Mouse (Mus musculus): ENCODE data around the gene Brd3os. TPM values are rescaled to one million over a fixed set of nuclear protein-coding genes. Genes with fewer than 3 reads are reported as not detected.

Brd3os gene
- total and polyA plus RNA-seq, 2 experiments from 2014 or later: 30.9 to 39.7 TPM

DNA sequence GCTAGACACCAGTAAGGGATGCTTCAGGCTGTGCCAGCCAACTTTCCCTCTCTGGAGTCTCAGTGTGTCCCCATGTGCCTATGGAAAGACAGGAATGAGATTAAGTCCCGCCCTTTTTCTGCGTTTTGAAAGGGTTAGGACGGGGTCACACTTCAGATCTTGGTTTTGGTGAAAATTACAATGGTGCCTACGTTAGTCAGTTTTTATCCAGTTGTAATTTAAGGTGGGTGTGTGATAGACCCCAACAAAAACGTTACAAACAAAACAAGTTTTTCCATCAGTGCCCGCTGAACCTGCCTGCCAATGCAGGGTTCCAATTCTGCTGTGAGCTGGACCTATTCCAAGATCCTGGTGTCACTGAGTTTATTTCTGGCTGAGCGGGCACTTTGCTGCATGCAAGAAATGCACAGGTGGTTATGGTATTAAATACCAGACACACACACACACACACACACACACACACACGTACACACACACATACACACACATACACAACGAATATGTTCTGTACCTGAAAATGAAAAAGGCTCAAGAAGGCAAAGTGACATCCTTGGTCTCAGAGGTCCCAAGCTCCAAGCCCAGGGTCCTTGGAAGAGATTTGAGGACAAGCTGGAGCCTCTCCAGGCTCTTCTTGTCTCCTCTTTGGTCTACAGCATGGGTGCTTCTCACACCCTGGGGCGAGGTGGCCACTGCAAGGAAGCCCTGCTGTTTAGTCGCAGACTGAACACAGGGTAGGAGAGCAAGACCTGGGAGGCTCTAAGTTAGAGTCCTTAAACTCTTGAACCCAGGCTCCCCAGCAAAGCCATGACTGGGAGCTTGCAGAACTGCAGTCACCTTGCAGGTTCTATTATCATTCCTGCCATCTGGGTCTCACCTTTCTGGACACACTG is 34.4 kb downstream of the Brd3os start:
- Histone ChIP-seq H3K27me3 (ENCODE audit: insufficient read depth, low read length) (no peaks in the 10 kb centered on the region), H3K36me3 (ENCODE audit: insufficient read depth, low read length) (no peaks in the 10 kb centered on the region), H3K9ac (replicated peaks; ENCODE audit: low read length) (peak overlapping the region; percentile 94), H3K4me3 (ENCODE audit: low read length) (peak overlapping the region; percentile 96), H3K4me2 (ENCODE audit: low read depth, low read length) (peak overlapping the region; percentile 94), H3K9me3 (ENCODE audit: low read length) (no peaks in the 10 kb centered on the region), H3K4me1 (ENCODE audit: insufficient read depth, low read length) (peaks cover 20% of the 10 kb centered on the region), H3K27ac (peak overlapping the region; percentile 96)
- ATAC-seq: no peak
- DNase-seq (ENCODE audit: low spot score): peak; percentile 68
- TF ChIP-seq CTCF (IDR thresholded peaks at IDR 0.05; ENCODE audit: low read depth): no peak
- 22% methylated on average over 11 of the region's 11 CpGs for WGBS

DNA sequence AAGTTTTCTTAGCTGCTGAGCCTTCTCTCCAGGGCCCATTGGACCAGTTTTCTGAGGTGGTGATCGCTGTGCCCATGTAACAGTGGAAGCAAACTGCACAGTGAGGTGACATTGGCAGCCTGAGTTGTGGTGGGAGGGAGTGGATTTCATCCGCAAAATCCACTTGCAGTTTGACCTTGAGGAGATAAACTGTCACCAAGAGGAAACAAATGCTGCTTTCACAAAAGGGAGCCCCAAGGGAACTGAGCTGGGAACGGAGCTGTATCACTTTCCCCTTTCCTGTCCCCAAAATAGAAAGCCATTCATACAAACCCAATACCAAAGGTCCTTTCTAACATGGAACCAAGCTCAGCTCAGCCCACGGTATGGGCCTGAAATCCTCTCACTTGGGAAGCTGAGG is 37.7 kb downstream of the Brd3os start:
- no peaks in the 10 kb centered on the region for H3K4me1 ChIP-seq (ENCODE audit: insufficient read depth, low read length)
- no peak overlapping the region for H3K4me2 ChIP-seq (ENCODE audit: low read depth, low read length)
- H3K9me3 ChIP-seq (ENCODE audit: low read length): no peaks in the 10 kb centered on the region
- WGBS: 77% methylated on average over 4 of the region's 4 CpGs
- no peak for TF ChIP-seq CTCF (IDR thresholded peaks at IDR 0.05; ENCODE audit: low read depth)
- no peak overlapping the region for H3K27ac ChIP-seq
- H3K36me3 ChIP-seq (ENCODE audit: insufficient read depth, low read length): no peaks in the 10 kb centered on the region
- no peak for ATAC-seq
- H3K9ac ChIP-seq (replicated peaks; ENCODE audit: low read length): no peak overlapping the region
- no peak for DNase-seq (ENCODE audit: low spot score)
- no peaks in the 10 kb centered on the region for H3K27me3 ChIP-seq (ENCODE audit: insufficient read depth, low read length)
- no peak overlapping the region for H3K4me3 ChIP-seq (ENCODE audit: low read length)

DNA sequence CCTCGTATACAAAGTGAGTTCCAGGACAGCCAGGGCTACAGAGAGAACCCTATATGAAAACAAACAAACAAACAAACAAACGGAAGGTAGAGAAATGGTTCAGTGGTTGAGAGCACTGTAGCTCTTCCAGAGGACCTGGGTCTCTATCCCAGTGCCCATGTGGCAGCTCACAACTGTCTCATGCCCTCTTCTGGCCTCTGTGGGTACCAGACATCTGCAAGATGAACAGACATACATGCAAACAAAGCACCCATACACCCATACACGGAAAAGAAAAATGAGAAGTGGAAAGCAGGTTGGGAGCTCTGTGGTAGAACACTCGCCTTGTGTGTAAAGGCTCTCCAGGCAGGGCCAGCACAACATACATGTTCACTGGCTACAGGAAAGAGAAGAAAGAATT is 38.2 kb downstream of the Brd3os start:
- no peak for DNase-seq (ENCODE audit: low spot score)
- no peaks in the 10 kb centered on the region for H3K9me3 ChIP-seq (ENCODE audit: low read length)

DNA sequence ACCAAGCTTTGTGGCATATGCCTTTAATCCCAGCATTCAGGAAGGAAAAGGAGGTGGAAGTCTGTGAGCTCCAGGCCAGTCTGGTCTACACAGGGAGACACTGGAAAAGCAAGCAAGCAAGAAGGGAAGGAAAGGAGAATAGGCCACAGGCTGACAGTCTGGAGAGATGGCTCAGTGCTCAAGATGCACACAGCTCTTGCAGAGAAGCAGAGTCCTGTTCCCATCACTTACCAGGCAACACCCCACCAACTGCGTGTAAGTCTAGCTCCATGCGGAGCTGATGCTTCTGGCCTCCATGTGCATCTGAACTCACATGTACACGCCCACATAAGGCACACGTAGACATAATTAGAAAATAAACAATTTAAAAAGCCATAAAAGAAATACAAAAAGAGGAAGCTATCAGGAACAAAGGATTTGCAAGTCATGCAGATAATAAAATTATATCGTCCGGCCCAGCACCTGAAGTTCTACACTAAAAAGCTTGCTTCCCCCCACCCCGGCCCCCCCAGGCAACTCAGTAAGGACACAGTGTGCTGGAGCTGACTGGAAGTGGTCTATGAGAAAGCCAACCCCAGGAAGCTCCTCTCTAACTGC is 40.2 kb downstream of the Brd3os start:
- no peak overlapping the region for H3K27ac ChIP-seq
- H3K36me3 ChIP-seq (ENCODE audit: insufficient read depth, low read length): no peaks in the 10 kb centered on the region
- no peaks in the 10 kb centered on the region for H3K9me3 ChIP-seq (ENCODE audit: low read length)
- ATAC-seq (no peak), DNase-seq (ENCODE audit: low spot score) (no peak)
- WGBS: 75% methylated on average over 7 of the region's 7 CpGs
- no peak for TF ChIP-seq CTCF (IDR thresholded peaks at IDR 0.05; ENCODE audit: low read depth)
- H3K4me2 ChIP-seq (ENCODE audit: low read depth, low read length): no peak overlapping the region
- H3K4me3 ChIP-seq (ENCODE audit: low read length): no peak overlapping the region
- no peaks in the 10 kb centered on the region for H3K4me1 ChIP-seq (ENCODE audit: insufficient read depth, low read length)
- H3K27me3 ChIP-seq (ENCODE audit: insufficient read depth, low read length): no peaks in the 10 kb centered on the region
- no peak overlapping the region for H3K9ac ChIP-seq (replicated peaks; ENCODE audit: low read length)

More for the DNA sequence above, 38.2 kb downstream of the Brd3os start:
- no peak overlapping the region for H3K9ac ChIP-seq (replicated peaks; ENCODE audit: low read length)
- no peaks in the 10 kb centered on the region for H3K27me3 ChIP-seq (ENCODE audit: insufficient read depth, low read length)
- no peak overlapping the region for H3K4me3 ChIP-seq (ENCODE audit: low read length)
- TF ChIP-seq CTCF (IDR thresholded peaks at IDR 0.05; ENCODE audit: low read depth): no peak
- no peaks in the 10 kb centered on the region for H3K4me1 ChIP-seq (ENCODE audit: insufficient read depth, low read length)
- H3K27ac ChIP-seq: no peak overlapping the region
- no peaks in the 10 kb centered on the region for H3K36me3 ChIP-seq (ENCODE audit: insufficient read depth, low read length)
- whole genome bisulfite sequencing: 78% methylated on average over 4 of the region's 4 CpGs
- H3K4me2 ChIP-seq (ENCODE audit: low read depth, low read length): no peak overlapping the region
- no peak for ATAC-seq

DNA sequence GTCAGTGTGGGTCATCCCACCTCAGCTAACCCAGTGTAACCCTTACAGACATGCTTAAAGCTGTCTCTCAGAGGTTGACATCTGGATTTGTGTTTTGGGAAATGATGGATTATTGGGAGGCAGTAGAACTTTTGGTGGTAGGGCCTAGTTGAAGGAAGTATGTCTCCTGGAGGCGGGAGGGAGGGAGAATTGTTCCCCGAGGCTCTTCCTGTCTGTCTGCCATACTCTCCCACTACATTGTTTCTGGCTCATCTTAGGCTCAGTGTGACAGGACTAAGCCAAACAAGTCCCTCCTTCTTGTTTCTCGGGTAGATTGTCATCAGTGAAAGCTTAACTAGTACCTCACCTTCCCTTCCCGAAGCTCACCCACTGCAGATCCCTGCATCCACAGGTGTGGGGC is 44.6 kb downstream of the Brd3os start:
- Histone ChIP-seq H3K9ac (replicated peaks; ENCODE audit: low read length) (no peak overlapping the region), H3K9me3 (ENCODE audit: low read length) (no peaks in the 10 kb centered on the region), H3K27me3 (ENCODE audit: insufficient read depth, low read length) (no peaks in the 10 kb centered on the region), H3K4me1 (ENCODE audit: insufficient read depth, low read length) (no peaks in the 10 kb centered on the region), H3K4me3 (ENCODE audit: low read length) (no peak overlapping the region), H3K4me2 (ENCODE audit: low read depth, low read length) (no peak overlapping the region), H3K36me3 (ENCODE audit: insufficient read depth, low read length) (no peaks in the 10 kb centered on the region), H3K27ac (no peak overlapping the region)
- DNase-seq (ENCODE audit: low spot score) (no peak), ATAC-seq (no peak)
- 70% methylated on average over 4 of the region's 4 CpGs for WGBS
- TF ChIP-seq CTCF (IDR thresholded peaks at IDR 0.05; ENCODE audit: low read depth): no peak

GRCm38 (mm10) chr2:27487336-27488049 is 45.4 kb downstream of the Brd3os start:
- Histone ChIP-seq H3K9ac (replicated peaks; ENCODE audit: low read length) (no peak overlapping the region), H3K4me3 (ENCODE audit: low read length) (no peak overlapping the region), H3K4me2 (ENCODE audit: low read depth, low read length) (no peak overlapping the region), H3K36me3 (ENCODE audit: insufficient read depth, low read length) (no peaks in the 10 kb centered on the region), H3K4me1 (ENCODE audit: insufficient read depth, low read length) (no peaks in the 10 kb centered on the region), H3K9me3 (ENCODE audit: low read length) (no peaks in the 10 kb centered on the region), H3K27ac (no peak overlapping the region), H3K27me3 (ENCODE audit: insufficient read depth, low read length) (no peaks in the 10 kb centered on the region)
- TF ChIP-seq CTCF (IDR thresholded peaks at IDR 0.05; ENCODE audit: low read depth): no peak
- DNase-seq (ENCODE audit: low spot score) (no peak), ATAC-seq (no peak)
- 90% methylated on average over 3 of the region's 4 CpGs for WGBS
